Mouse (Mus musculus) hematopoietic multipotent progenitor cell, adult 10-12 weeks (in vitro differentiated cells): ENCODE results near the gene Adam33. TPM values are rescaled to one million over a fixed set of nuclear protein-coding genes. Genes with fewer than 3 reads are reported as not detected.

Experiments used
- polyA plus RNA-seq: library from polyadenylated mRNA; stranded (reverse); fragments of >175 nt; gene quantifications from 2 replicates; pipeline ENCODE4 v1.2.3, GENCODE M21; 2012; ENCODE audit warnings: low replicate concordance

Adam33 gene
- polyA plus RNA-seq = 0.42 and 0.55 TPM in 2 replicates

DNA sequence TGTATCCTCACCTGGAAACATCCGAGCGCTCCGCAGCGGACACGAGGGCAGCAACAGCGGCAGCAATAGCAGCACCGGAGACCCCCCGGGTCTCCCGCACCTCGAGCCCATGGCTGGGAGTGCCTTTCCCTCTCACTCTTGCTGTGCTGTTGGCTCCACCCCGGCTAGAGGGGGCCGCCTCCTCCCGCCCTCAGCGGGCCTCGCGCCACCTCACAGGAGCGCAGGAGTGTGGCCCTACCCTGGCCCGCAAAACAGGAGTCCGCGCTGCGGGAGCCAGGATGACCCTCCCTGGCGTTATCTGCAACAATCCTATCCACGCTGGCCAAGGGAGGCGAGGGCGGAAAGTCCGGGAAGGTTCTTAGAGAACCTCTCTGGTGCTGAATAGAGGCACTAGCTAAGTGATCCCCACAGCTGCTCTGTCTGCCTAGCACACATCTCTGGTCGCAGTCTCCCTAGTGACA is at the start of gene Adam33:
Gene Adam33 (minus strand): TSS at position 411 of the 461 bp plus-strand sequence.

DNA sequence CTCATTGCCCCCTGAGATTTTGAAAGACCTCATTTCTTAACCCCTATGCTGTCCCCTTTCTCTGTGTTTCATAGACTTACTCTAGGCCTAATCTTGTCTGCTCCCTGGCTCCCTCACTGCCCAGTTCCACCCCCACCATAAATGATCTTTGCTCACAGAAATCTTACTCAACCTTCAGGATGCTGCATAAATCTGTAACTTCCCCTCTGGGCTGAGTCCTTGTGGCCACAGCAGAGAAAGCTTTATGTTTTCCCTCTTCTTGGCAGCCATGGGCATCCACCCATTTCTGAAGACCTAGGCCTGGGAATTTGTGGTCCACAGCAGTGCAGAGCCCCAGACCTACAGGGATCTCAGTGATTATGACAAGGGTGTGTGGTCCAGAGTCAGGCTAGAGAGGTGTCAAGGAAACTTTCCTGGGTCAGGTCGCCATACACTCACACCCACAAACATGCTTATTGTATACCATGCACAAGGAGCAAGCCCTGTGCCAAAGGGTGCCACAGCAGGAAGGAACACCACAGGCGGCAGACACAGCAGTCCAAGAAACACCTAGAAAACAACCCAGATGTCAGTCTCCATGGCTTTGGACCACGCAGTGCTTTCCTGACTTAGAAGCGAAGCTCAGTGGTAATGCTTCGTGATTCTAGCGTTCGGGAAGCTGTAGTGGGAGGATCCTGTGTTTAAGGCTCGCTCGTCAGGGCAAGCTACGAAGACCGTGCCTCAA is 23.2 kb upstream of the Adam33 start, which contains the start of gene Siglec1:
Gene Siglec1 (minus strand): TSS at position 99 of the 724 bp plus-strand sequence.

DNA sequence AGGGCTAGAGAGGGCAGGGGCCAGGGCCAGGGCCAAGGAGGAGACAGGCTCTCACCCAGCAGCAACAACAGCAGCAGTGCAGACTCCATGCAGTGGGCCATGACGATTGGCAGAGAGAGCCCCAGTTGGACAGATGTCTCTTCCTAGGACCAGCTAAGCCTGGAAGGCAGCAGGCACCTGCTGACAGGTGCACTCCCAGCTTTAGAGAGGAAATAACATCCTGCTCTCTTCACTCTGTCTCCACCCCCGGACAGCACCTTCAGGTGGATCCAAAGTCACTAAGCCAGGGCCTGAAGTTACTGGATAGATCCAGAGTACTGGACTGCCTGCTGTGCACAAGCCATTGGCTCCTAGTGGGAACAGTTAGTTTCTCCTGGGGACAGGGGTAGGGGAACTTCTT is 20.6 kb downstream of the Adam33 start, which contains the start of gene Gfra4:
Gene Gfra4 (minus strand): TSS at position 101 of the 400 bp plus-strand sequence.

Other genes with a start within 250 kb of the Adam33 start
- gene 4930402H24Rik, start 157.4 kb downstream of the Adam33 start, polyA plus RNA-seq = 4.2 and 4.9 TPM in 2 replicates
- gene Atrn, start 157.3 kb downstream of the Adam33 start, polyA plus RNA-seq = 2.9 and 4.5 TPM in 2 replicates
- 4.7 and 9.8 TPM in 2 replicates for gene Gfra4, start 20.7 kb downstream of the Adam33 start, polyA plus RNA-seq
- gene Siglec1, start 23.0 kb upstream of the Adam33 start, polyA plus RNA-seq = 3.7 and 10.3 TPM in 2 replicates
- gene Hspa12b, start 63.5 kb upstream of the Adam33 start, polyA plus RNA-seq = 0.31 and 0.95 TPM in 2 replicates
- not detected in 2 replicates for gene Gm11037, start 69.7 kb upstream of the Adam33 start, polyA plus RNA-seq
- 38.0 and 88.3 TPM in 2 replicates for gene 1700037H04Rik, start 96.3 kb upstream of the Adam33 start, polyA plus RNA-seq
- gene Cenpb, start 116.3 kb upstream of the Adam33 start, polyA plus RNA-seq = 99.7 and 157 TPM in 2 replicates
- 29.4 and 62.3 TPM in 2 replicates for gene Cdc25b, start 123.1 kb upstream of the Adam33 start, polyA plus RNA-seq
- gene Spef1, start 123.5 kb upstream of the Adam33 start, polyA plus RNA-seq = 1.3 and 1.8 TPM in 2 replicates
- gene Ap5s1, start 143.3 kb upstream of the Adam33 start, polyA plus RNA-seq = 1.7 and 23.3 TPM in 2 replicates
- 7.7 and 16.5 TPM in 2 replicates for gene Mavs, start 170.2 kb upstream of the Adam33 start, polyA plus RNA-seq
- gene Pank2, start 198.7 kb upstream of the Adam33 start, polyA plus RNA-seq = 16.0 and 21.6 TPM in 2 replicates